Mouse (Mus musculus) NIH3T3 (cell line): ENCODE measurements at regions not wholly inside any gene's neighbourhood (a gene's known extent, or its start where the extent isn't known, plus 50 kb on each side); places are given as distances from the start of the nearest gene placed in this dataset.

Experiments used
- DNase-seq: peaks from one replicate; pipeline ENCODE4 v3.0.0-alpha.2; 2012; ENCODE audit warnings: low read depth

DNA sequence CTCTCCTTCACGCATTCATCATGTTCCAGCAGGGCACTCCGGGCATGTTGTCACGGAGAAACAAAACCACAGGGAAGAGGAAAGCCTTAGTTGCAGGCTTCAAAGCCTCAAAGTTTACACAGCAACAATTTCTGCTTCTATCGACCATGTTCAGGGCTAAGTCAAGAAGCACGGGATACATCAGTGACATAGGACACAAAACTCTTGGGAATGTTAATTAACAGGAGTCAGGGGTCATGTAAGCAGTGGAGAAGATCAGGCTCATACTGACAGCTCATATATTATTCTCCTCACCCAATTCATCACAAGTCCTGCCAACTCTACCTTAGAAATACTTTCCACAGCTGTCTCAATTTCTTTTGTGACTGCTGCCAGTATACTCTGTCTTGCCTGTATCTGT, 133.0 kb upstream of the Btbd3 start:
- no peak for DNase-seq

- no peak for DNase-seq
Observed at GRCm38 (mm10) chr2:138120868-138121267, 135.5 kb upstream of the Btbd3 start.

GRCm38 (mm10) chr2:138120131-138120530, 136.2 kb upstream of the Btbd3 start:
- DNase-seq, result peak; percentile 5

DNA sequence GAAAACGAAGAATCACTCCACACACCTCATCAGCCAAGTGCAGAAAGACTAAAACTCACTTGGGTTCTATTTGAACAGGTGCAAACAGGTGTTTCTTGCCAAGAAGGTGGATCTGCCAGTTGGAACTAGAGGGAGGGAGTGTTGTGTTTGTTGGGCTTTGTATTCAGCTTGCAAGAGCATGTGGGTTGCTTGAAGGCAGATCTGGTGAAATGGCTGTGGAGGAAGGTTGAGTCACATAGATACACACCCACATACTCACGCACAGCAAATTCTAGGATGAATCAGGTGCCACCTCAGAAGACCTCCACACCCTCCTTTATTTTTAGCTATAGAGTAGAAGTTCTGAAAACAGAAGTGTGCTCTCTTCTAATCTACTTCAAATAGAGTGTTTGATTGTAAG, 156.6 kb upstream of the Btbd3 start:
- DNase-seq, result peak; percentile 3

- no peak for DNase-seq
Observed at GRCm38 (mm10) chr2:138085390-138085789, 171.0 kb upstream of the Btbd3 start.

GRCm38 (mm10) chr2:138084564-138085283, 171.6 kb upstream of the Btbd3 start:
- DNase-seq, result no peak

- DNase-seq, result no peak
Observed at GRCm38 (mm10) chr2:138074020-138074613, 182.2 kb upstream of the Btbd3 start.

GRCm38 (mm10) chr2:138072165-138072728, 184.1 kb upstream of the Btbd3 start:
- no peak for DNase-seq

GRCm38 (mm10) chr2:138053081-138053480, 203.3 kb upstream of the Btbd3 start:
- DNase-seq, result no peak

GRCm38 (mm10) chr2:138048341-138048740, 208.0 kb upstream of the Btbd3 start:
- no peak for DNase-seq

DNA sequence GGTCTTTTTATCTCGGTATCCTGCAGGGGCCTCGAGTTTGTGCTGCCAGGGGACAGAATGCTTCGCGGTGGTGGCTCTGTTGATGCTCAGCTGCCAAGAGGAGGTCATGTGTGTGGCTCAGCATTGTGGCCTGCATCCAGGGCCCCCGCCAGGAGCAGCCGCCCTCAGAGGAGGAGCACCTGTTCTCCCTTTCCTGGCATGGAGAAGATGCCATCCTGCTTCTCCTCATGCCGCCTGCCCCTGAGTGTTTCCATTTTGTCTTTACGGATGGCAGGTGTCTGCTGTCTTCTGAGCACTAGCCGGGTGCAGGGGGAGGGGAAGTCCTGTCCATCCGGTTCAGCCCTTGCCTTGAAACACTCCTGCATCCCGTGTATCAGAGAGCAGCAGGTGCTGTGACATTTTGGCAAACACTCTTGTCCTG, 208.6 kb upstream of the Btbd3 start:
- DNase-seq, result no peak

DNA sequence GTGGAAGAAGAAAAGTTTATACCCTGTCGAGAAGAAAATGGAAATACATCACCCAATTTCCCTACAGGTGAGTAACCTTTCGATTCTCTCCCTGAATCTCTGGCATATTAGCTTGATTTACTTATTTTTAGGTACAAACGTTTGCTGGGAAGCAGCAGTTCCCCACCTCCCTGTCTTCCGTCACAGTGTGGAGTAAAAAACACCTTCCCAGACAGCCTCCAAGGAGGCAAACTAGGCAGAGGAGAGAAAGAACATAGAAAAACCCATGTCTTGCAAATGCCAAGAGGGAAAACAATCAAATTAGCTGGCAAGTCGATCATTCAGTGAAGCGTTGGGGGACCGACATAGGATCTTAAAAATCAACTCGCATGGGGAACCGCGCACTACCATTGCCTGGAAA, 209.0 kb upstream of the Btbd3 start:
- DNase-seq, result no peak

DNA sequence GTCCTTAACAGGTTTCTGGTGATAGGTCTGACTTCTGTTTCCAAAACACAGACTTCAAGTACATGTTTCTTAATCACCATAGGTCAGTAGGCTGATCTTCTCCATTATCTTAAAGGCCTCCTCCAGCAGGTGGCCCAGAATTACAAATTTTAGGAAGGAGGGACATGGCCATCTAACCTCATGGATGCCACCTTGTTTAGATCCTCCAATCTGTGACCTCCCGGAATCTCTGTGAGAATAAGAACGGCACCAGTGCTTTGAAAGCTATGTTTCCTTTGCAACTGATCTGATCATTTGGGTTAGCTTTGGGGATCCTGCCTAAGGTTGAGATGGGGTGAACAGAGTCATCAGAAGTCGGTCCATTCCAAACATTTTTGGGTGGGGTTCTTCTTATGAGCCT, 209.4 kb upstream of the Btbd3 start:
- no peak for DNase-seq

DNA sequence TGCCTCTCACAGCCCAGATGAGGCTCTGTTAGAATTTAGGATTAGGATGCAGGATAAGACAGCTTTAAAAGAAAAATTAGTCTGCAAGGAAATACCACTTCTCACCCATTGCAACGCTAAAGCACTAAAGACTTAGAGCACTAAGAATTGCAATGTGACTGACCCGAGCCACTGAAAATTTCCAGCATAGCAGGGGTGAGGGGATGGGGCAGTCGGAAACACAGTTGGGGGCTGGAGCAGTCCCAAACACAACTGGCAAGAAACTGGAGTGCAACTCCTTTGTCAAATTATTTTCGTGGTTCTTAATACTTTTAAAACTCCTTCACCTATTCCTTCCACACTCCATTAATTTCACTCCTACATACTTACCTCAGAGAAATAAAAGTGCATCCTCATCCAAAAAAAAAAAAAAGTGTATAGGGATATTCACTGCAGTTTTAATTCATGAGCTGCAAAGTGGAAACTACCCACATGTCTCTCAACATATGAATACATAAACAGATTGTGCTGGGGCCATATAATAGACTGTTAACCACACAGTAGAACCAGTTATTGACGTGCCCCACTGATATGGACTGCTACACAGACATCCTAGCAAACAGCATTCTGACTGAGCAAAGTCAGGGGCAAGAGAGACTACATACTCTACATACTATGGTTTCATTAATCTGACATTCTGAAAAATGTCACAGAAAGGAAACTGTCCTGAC, 210.3 kb upstream of the Btbd3 start:
- no peak for DNase-seq

GRCm38 (mm10) chr2:138040706-138041105, 215.7 kb upstream of the Btbd3 start:
- DNase-seq, result peak; percentile 31

- peak; percentile 43 for DNase-seq
Observed at GRCm38 (mm10) chr2:138040302-138040701, 216.1 kb upstream of the Btbd3 start.

GRCm38 (mm10) chr2:138034123-138034736, 222.1 kb upstream of the Btbd3 start:
- DNase-seq, result no peak

DNA sequence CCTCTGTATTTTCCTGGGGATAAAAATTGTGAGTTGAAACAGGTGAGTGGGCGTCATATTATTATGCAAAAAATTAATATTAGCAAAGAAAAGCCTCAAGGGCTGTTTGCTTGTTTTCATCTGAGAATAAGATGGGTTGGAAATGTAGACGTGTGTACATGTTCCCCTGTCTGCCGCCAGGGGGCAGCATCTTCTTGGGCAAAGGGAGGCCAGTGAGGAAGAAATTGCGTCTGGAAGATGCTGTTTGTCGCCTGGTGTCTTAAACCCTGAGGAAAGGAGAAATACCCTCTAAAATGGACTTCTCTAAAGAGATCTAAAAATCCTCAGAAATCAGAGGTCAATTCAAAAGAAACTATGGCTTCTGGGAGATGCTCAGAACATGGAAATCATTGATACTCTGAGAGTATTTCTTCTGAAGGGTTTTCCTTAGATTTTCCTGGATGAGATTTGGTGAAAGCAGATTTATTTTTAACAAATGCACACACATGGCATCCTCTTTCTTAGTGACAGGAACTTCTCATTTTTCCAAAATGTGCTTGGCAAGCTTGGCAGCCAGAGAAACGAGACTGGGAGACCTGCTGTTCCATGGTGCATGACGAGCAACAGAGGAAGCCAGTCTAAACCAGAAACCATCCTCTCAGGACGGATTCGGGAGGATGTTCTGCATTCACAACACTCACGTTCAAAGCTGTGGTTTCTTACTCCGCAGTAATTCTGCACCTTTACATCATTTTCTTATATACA, 222.8 kb upstream of the Btbd3 start:
- peak; percentile 84 for DNase-seq

GRCm38 (mm10) chr2:138027411-138027810, 229.0 kb upstream of the Btbd3 start:
- DNase-seq, result no peak

DNA sequence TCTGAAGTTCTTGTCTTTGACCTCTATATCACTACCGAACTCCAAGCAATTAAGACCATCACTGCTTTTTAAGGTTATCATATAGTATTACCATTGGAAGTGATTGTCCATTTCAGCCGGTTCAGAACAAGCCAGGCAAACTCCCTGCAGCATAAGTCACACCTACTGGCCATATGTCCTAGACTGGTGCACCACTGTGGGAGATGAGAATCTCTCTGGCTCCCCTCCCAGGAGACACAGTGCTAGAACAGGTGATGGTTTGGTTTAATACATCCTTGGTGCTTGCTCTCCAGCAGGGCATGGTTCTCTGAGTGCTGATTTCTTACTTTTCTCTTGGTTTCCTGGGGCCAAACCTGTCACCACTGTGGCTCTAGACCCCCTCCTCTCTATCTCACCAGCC, 232.8 kb upstream of the Btbd3 start:
- no peak for DNase-seq

- no peak for DNase-seq
Observed at GRCm38 (mm10) chr2:137981766-137982165, 274.6 kb upstream of the Btbd3 start.

GRCm38 (mm10) chr2:137977767-137978166, 278.6 kb upstream of the Btbd3 start:
- DNase-seq, result peak; percentile 25
